Mouse (Mus musculus): ENCODE results near the gene Catsperz.
A peak's percentile ranks its signal among the peaks of the same experiment; 100 is the strongest.
"Not testable (repeated sequence)": the region's sequence is repeated elsewhere in the genome, so short reads cannot be mapped to it uniquely, and the experiment has no call there.

Catsperz gene

GRCm38 (mm10) chr19:6924461-6925306, 496 bp downstream of the Catsperz start:
- peak; percentile 81 for DNase-seq (ENCODE audit: low spot score)

- no peak for DNase-seq (ENCODE audit: low spot score)
Measured at GRCm38 (mm10) chr19:6922901-6923735, 2.1 kb downstream of the Catsperz start.

- DNase-seq (ENCODE audit: low spot score), result peak; percentile 97
Measured at GRCm38 (mm10) chr19:6921647-6922567, 3.3 kb downstream of the Catsperz start, which contains the start of gene Esrra. Gene Esrra, minus strand, starts transcription at chr19:6921813.

- no peak for DNase-seq (ENCODE audit: low spot score)
Measured at GRCm38 (mm10) chr19:6920741-6921636, 4.2 kb downstream of the Catsperz start.

- DNase-seq (ENCODE audit: low spot score), result no peak
Measured at GRCm38 (mm10) chr19:6919876-6920740, 5.1 kb downstream of the Catsperz start.

- no peak for DNase-seq (ENCODE audit: low spot score)
Measured at GRCm38 (mm10) chr19:6919431-6919830, 5.7 kb downstream of the Catsperz start.

- no peak for DNase-seq (ENCODE audit: low spot score)
Measured at GRCm38 (mm10) chr19:6918321-6918720, 6.9 kb downstream of the Catsperz start.

GRCm38 (mm10) chr19:6916496-6916895, 8.7 kb downstream of the Catsperz start:
- DNase-seq (ENCODE audit: low spot score), result no peak

- DNase-seq (ENCODE audit: low spot score), result no peak
Measured at GRCm38 (mm10) chr19:6915276-6915675, 9.9 kb downstream of the Catsperz start.

GRCm38 (mm10) chr19:6914540-6914939, 10.6 kb downstream of the Catsperz start:
- no peak for DNase-seq (ENCODE audit: low spot score)

- DNase-seq (ENCODE audit: low spot score), result no peak
Measured at GRCm38 (mm10) chr19:6913991-6914390, 11.2 kb downstream of the Catsperz start.

GRCm38 (mm10) chr19:6913036-6913435, 12.1 kb downstream of the Catsperz start:
- no peak for DNase-seq (ENCODE audit: low spot score)

- no peak for DNase-seq (ENCODE audit: low spot score)
Measured at GRCm38 (mm10) chr19:6912205-6912970, 12.8 kb downstream of the Catsperz start.

- no peak for DNase-seq (ENCODE audit: low spot score)
Measured at GRCm38 (mm10) chr19:6911101-6912074, 13.8 kb downstream of the Catsperz start.

GRCm38 (mm10) chr19:6910306-6910705, 14.9 kb downstream of the Catsperz start:
- not testable (repeated sequence) for DNase-seq (ENCODE audit: low spot score)

GRCm38 (mm10) chr19:6909507-6910289, 15.5 kb downstream of the Catsperz start, which contains the start of the genes Trmt112 and Prdx5:
Gene Trmt112, plus strand, starts transcription at chr19:6909698.
Gene Prdx5, minus strand, starts transcription at chr19:6910106.
- DNase-seq (ENCODE audit: low spot score), result peak; percentile 79

GRCm38 (mm10) chr19:6909021-6909420, 16.2 kb downstream of the Catsperz start:
- DNase-seq (ENCODE audit: low spot score), result no peak

All from ovary, postnatal 14 days (tissue).